Mouse (Mus musculus) hindbrain, embryonic 16.5 days (tissue): ENCODE results near the gene Tsnaxip1. TPM values are rescaled to one million over a fixed set of nuclear protein-coding genes. Genes with fewer than 3 reads are reported as not detected.

Experiments
- ATAC-seq: fragments of 200-750 bp; cut with Nextera tagmentation; 2 replicates; pipeline ENCODE4 v1.8.0; 2017; ENCODE audit warnings: moderate TSS enrichment, moderate library complexity
- H3K27ac ChIP-seq: fragments of 300-500 bp; sonication (generic); 2 replicates; pipeline ENCODE4 v1.5.1; 2014; ENCODE audit warnings: low read depth, mild to moderate bottlenecking, control low read depth, low read length, moderate library complexity
- H3K27me3 ChIP-seq: fragments of 300-500 bp; sonication (generic); replicated peaks from 2 replicates; pipeline ENCODE4 v1.6.1; 2014; ENCODE audit warnings: low read length; ENCODE audit not compliant: control insufficient read depth, insufficient read depth
- H3K36me3 ChIP-seq: fragments of 300-500 bp; sonication (generic); 2 replicates; pipeline ENCODE4 v1.6.1; 2014; ENCODE audit warnings: mild to moderate bottlenecking, low read length, moderate library complexity, mixed read lengths; ENCODE audit not compliant: control insufficient read depth, insufficient read depth
- H3K4me1 ChIP-seq: fragments of 300-500 bp; sonication (generic); 2 replicates; pipeline ENCODE4 v1.6.1; 2014; ENCODE audit warnings: low read depth, low read length; ENCODE audit not compliant: control insufficient read depth, insufficient read depth
- H3K4me2 ChIP-seq: fragments of 300-500 bp; sonication (generic); 2 replicates; pipeline ENCODE4 v1.6.1; 2014; ENCODE audit warnings: mild to moderate bottlenecking, low read length, control low read depth, moderate library complexity
- H3K4me3 ChIP-seq: fragments of 300-500 bp; sonication (generic); 2 replicates; pipeline ENCODE4 v1.5.1; 2014; ENCODE audit warnings: mild to moderate bottlenecking, low read length, control low read depth, moderate library complexity
- H3K9ac ChIP-seq: fragments of 300-500 bp; sonication (generic); 2 replicates; pipeline ENCODE4 v1.6.1; 2014; ENCODE audit warnings: low read depth, mild to moderate bottlenecking, control low read depth, low read length, moderate library complexity
- H3K9me3 ChIP-seq: fragments of 300-500 bp; sonication (generic); 2 replicates; pipeline ENCODE4 v1.6.1; 2014; ENCODE audit warnings: mild to moderate bottlenecking, low read length, moderate library complexity; ENCODE audit not compliant: control insufficient read depth
- WGBS: fragments of 180-500 bp; shearing (Covaris S2); extraction: QIAGEN DNeasy Blood & Tissue Kit; methylation state at CpG from one replicate; pipeline ENCODE4 v1.1.7; 2014; 5-methylcytosine and 5-hydroxymethylcytosine counted together
- polyA plus RNA-seq: library from polyadenylated mRNA; unstranded; fragments of >200 nt; fragmentation: Nextera tagmentation; extraction: Ambion mirVana; gene quantifications from 2 replicates; pipeline ENCODE4 v1.2.1, GENCODE M21; 2015

The Tsnaxip1 gene
- polyA plus RNA-seq, 1 experiment from 2014 or later: 0.86 TPM

DNA sequence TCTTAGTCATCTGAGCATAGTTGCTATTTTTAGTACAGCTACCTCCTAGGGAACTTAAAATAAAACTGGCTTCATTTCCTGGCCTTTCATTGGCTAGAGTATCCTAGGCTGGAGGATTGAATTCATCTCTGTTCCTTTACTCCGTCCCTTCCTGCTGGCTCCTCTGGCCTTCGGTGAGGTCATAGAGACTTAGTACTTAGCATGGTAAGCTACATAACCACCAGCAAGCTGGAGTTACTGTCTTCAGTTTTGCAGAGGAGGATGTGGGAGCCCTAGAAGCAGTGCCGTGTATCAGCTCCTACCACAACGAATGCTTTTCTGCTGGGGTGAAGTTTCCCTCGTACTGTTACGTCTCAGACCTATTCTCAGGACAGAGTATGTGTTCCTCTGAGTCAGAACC, 46.8 kb downstream of the Tsnaxip1 start:
- Histone ChIP-seq H3K27ac (no peak overlapping the region), H3K36me3 (peaks cover 19% of the 10 kb centered on the region)
- no peak for ATAC-seq

DNA sequence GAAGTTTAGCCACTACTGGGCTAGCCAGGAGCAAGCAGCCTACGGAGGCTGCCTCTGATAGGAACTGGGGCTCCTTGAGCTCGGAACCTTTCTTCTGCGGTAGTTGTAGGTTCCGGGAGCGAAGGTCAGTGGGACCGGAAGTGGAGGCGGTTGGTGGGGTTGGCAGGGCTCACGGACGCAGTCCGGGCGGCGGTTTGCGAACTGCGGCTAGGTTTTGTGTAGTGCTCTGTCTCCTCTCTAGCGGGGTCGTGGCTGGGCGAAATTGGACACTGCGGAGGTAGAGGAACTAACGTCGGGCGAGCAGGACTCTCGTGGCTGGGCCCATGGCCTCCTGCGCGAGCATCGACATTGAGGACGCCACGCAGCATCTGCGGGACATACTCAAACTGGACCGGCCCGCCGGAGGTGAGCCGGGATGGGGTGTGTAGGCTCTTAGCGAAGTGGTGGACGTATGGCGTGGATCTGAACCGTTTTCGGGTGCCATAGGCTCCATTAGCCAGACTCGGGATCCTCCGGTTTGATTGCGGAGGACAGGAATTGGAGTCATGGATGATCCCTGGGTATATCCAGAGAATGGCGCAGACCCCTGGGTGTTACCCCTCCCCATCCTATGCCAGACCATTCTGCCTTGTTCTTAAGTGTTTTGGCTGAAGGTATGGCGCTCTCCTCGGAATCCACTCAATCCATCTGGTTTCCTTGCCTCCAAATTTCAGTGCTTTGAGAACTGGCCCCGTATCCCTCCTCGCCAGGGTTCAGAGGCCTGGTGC, 53.4 kb downstream of the Tsnaxip1 start, which contains the start of gene Edc4:
Gene Edc4 (plus strand): TSS at position 128 of the 767 bp plus-strand sequence.
- Histone ChIP-seq H3K9me3 (no peaks in the 10 kb centered on the region), H3K36me3 (peaks cover 32% of the 10 kb centered on the region), H3K9ac (peak within 1 kb of the TSS; percentile 84), H3K4me2 (peak within 1 kb of the TSS; percentile 57), H3K4me1 (peaks cover 18% of the 10 kb centered on the region), H3K27me3 (no peaks in the 10 kb centered on the region), H3K4me3 (peak within 1 kb of the TSS; percentile 73), H3K27ac (peak within 1 kb of the TSS; percentile 54; the same call in 1 of the 2 replicates)
- under 1% methylated on average over 45 of the region's 45 CpGs for WGBS
- ATAC-seq: peak; percentile 85

More for the DNA sequence above, 46.8 kb downstream of the Tsnaxip1 start:
- H3K4me1 ChIP-seq: no peaks in the 10 kb centered on the region
- H3K4me2 ChIP-seq: no peak overlapping the region
- H3K27me3 ChIP-seq: no peaks in the 10 kb centered on the region
- no peaks in the 10 kb centered on the region for H3K9me3 ChIP-seq
- H3K4me3 ChIP-seq: no peak overlapping the region
- H3K9ac ChIP-seq: no peak overlapping the region
- WGBS: 85% methylated on average over 6 of the region's 6 CpGs

- H3K4me2 ChIP-seq: no peak overlapping the region
- H3K36me3 ChIP-seq: peaks cover 66% of the 10 kb centered on the region
- WGBS: 91% methylated on average over 12 of the region's 12 CpGs
- H3K9ac ChIP-seq: no peak overlapping the region
- no peaks in the 10 kb centered on the region for H3K9me3 ChIP-seq
- no peak overlapping the region for H3K4me3 ChIP-seq
- no peaks in the 10 kb centered on the region for H3K4me1 ChIP-seq
- ATAC-seq: no peak
- no peak overlapping the region for H3K27ac ChIP-seq
- no peaks in the 10 kb centered on the region for H3K27me3 ChIP-seq
Measured at GRCm38 (mm10) chr8:105889756-105890465, 62.4 kb downstream of the Tsnaxip1 start.

- Histone ChIP-seq H3K9me3 (no peaks in the 10 kb centered on the region), H3K36me3 (peaks cover 57% of the 10 kb centered on the region), H3K4me1 (no peaks in the 10 kb centered on the region), H3K27me3 (no peaks in the 10 kb centered on the region), H3K4me2 (no peak overlapping the region), H3K9ac (no peak overlapping the region), H3K27ac (no peak overlapping the region), H3K4me3 (no peak overlapping the region)
- ATAC-seq: no peak
- 87% methylated on average over 6 of the region's 6 CpGs for WGBS
Measured at GRCm38 (mm10) chr8:105890870-105891269, 63.3 kb downstream of the Tsnaxip1 start.

DNA sequence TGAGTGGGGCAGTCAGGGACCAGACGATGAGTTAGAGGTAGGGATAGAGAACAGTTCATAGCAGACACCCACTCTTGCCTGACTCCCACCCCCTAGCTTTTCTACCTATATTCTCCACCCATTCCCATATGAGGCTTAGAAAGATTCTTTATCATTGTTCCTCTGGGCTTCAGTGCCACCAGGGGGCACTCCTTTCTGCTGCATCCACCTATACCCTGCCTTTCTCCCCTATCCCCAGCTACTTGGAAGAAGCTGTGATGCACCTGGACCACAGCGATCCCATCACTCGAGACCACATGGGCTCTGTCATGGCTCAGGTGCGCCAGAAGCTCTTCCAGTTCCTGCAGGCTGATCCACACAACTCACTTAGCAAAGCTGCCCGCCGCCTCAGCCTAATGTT, 64.9 kb downstream of the Tsnaxip1 start:
- H3K9me3 ChIP-seq: no peaks in the 10 kb centered on the region
- no peak overlapping the region for H3K4me3 ChIP-seq
- no peaks in the 10 kb centered on the region for H3K4me1 ChIP-seq
- no peak overlapping the region for H3K4me2 ChIP-seq
- no peak overlapping the region for H3K9ac ChIP-seq
- H3K36me3 ChIP-seq: peaks cover 43% of the 10 kb centered on the region
- peak; percentile 29; the same call in 1 of the 2 replicates for ATAC-seq
- 82% methylated on average over 6 of the region's 6 CpGs for WGBS
- H3K27me3 ChIP-seq: no peaks in the 10 kb centered on the region
- no peak overlapping the region for H3K27ac ChIP-seq

DNA sequence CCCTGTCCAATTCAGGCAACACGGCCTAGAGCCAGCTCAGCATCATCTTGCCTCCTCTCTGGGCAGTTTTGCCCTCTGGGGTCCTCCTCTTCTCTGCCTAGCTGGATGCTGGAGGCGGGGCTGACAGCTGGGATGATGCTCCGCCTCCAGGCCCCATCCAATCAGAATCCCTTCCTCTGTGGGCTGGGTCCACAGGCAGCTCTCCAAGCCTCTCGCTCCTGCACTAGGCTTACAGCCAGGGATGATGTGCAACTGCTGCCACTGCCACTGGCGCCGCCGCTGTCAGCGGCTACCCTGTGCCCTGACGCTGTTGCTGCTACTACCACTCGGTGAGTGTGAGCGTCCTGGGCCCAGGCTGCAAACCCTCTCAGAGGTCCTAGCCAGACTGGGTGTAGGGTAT, 65.8 kb downstream of the Tsnaxip1 start, which contains the start of gene Nrn1l:
Gene Nrn1l (plus strand): TSS at position 229 of the 400 bp plus-strand sequence.
- 4% methylated on average over 11 of the region's 11 CpGs for WGBS
- no peak within 1 kb of the TSS for H3K27ac ChIP-seq
- H3K4me2 ChIP-seq: peak within 1 kb of the TSS; percentile 22; the same call in 1 of the 2 replicates
- H3K4me1 ChIP-seq: no peaks in the 10 kb centered on the region
- ATAC-seq: peak; percentile 90
- no peaks in the 10 kb centered on the region for H3K27me3 ChIP-seq
- no peak within 1 kb of the TSS for H3K4me3 ChIP-seq
- H3K9ac ChIP-seq: 0 out of 2 replicates have a peak within 1 kb of the TSS, but pooled peaks have one; percentile 24
- H3K9me3 ChIP-seq: no peaks in the 10 kb centered on the region
- peaks cover 38% of the 10 kb centered on the region for H3K36me3 ChIP-seq

Other genes with a start within 250 kb of the Tsnaxip1 start
- 37.2 and 41.7 TPM in 2 replicates for gene Ripor1, start 222.5 kb upstream of the Tsnaxip1 start, polyA plus RNA-seq
- 92.7 and 93.4 TPM in 2 replicates for gene Ctcf, start 191.2 kb upstream of the Tsnaxip1 start, polyA plus RNA-seq
- 0.75 and 1.4 TPM in 2 replicates for gene Agrp, start 190.3 kb upstream of the Tsnaxip1 start, polyA plus RNA-seq
- gene Carmil2, start 141.5 kb upstream of the Tsnaxip1 start, polyA plus RNA-seq: 22.0 and 22.1 TPM in 2 replicates
- gene Acd, start 126.6 kb upstream of the Tsnaxip1 start, polyA plus RNA-seq: 91.7 and 96.4 TPM in 2 replicates
- gene Pard6a, start 126.6 kb upstream of the Tsnaxip1 start, polyA plus RNA-seq: 62.5 and 63.8 TPM in 2 replicates
- 0.15 and 0.24 TPM in 2 replicates for gene 4933405L10Rik, start 120.1 kb upstream of the Tsnaxip1 start, polyA plus RNA-seq
- 17.7 and 17.9 TPM in 2 replicates for gene Enkd1, start 119.5 kb upstream of the Tsnaxip1 start, polyA plus RNA-seq
- 82.7 and 82.9 TPM in 2 replicates for gene Gfod2, start 69.1 kb upstream of the Tsnaxip1 start, polyA plus RNA-seq
- 8.9 and 9.3 TPM in 2 replicates for gene Ranbp10, start 381 bp upstream of the Tsnaxip1 start, polyA plus RNA-seq
- gene Cenpt, start 25.5 kb downstream of the Tsnaxip1 start, polyA plus RNA-seq: 52.3 and 54.7 TPM in 2 replicates
- gene Thap11, start 27.4 kb downstream of the Tsnaxip1 start, polyA plus RNA-seq: 52.5 and 55.9 TPM in 2 replicates
- gene Nutf2, start 32.8 kb downstream of the Tsnaxip1 start, polyA plus RNA-seq: 118 and 158 TPM in 2 replicates
- 47.8 and 54.4 TPM in 2 replicates for gene Edc4, start 53.1 kb downstream of the Tsnaxip1 start, polyA plus RNA-seq
- gene Nrn1l, start 65.8 kb downstream of the Tsnaxip1 start, polyA plus RNA-seq: 0.95 and 1.3 TPM in 2 replicates
- 11.0 and 13.3 TPM in 2 replicates for gene Pskh1, start 72.7 kb downstream of the Tsnaxip1 start, polyA plus RNA-seq
- gene Ctrl, start 106.1 kb downstream of the Tsnaxip1 start, polyA plus RNA-seq: 3.3 and 4.5 TPM in 2 replicates
- gene Psmb10, start 110.7 kb downstream of the Tsnaxip1 start, polyA plus RNA-seq: 81.8 and 93.0 TPM in 2 replicates
- 6.0 and 9.9 TPM in 2 replicates for gene Lcat, start 115.7 kb downstream of the Tsnaxip1 start, polyA plus RNA-seq
- gene Slc12a4, start 138.4 kb downstream of the Tsnaxip1 start, polyA plus RNA-seq: 14.6 and 17.1 TPM in 2 replicates
- gene Dpep3, start 151.7 kb downstream of the Tsnaxip1 start, polyA plus RNA-seq: not detected in 2 replicates
- gene Dus2, start 163.6 kb downstream of the Tsnaxip1 start, polyA plus RNA-seq: 30.3 and 31.8 TPM in 2 replicates
- gene Dpep2nb, start 178.2 kb downstream of the Tsnaxip1 start, polyA plus RNA-seq: not detected in 2 replicates
- 20.3 and 22.1 TPM in 2 replicates for gene Ddx28, start 184.2 kb downstream of the Tsnaxip1 start, polyA plus RNA-seq
- 2.1 and 2.6 TPM in 2 replicates for gene Nfatc3, start 231.1 kb downstream of the Tsnaxip1 start, polyA plus RNA-seq